Mouse (Mus musculus): ENCODE data around the gene Lalba.

DNA sequence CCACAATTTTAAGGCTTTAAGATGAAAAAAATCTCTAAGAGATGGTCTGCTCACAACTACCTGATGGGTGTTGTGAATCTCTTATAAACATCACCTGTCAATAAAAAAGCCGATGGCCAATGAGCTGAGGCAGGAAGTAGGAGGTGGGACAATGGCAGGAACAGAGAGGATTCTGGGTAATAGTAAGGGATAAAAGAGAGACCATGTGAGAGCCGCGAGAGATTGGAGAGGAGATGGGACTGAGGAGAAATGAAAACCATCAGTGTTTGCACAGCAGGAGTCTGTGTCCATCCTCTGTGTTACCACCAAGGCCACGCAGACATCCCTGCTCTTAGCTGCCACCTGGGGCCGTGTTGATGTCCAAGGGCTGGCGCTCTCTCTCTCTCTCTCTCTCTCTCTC lies 24.8 kb upstream of the Lalba start:
- TF ChIP-seq CTCF (conservative IDR thresholded peaks at IDR 0.05; ENCODE audit: insufficient read depth, insufficient read length, low read depth, low read length), result no peak
- no peak for TF ChIP-seq POLR2A (IDR thresholded peaks at IDR 0.05; ENCODE audit: low read depth, low read length)

All from kidney, adult 2 months (tissue).